Mouse (Mus musculus) lung, adult 2 months (tissue): ENCODE results near the gene Fat3.

Experiments
- CTCF ChIP-seq: fragments of 200-500 bp; IDR thresholded peaks from 2 replicates; pipeline ENCODE4 v1.5.1; 2011; ENCODE audit warnings: mild to moderate bottlenecking, low read length, control low read depth; ENCODE audit not compliant: insufficient read depth
- POLR2A ChIP-seq: fragments of 200-500 bp; IDR thresholded peaks from 2 replicates; pipeline ENCODE4 v1.6.1; 2011; ENCODE audit warnings: low read depth, mild to moderate bottlenecking, control low read depth, low read length, borderline replicate concordance; ENCODE audit errors: extremely low read depth

GRCm38 (mm10) chr9:16305396-16306086, 195.5 kb downstream of the Fat3 start:
- TF ChIP-seq CTCF (no peak), POLR2A (no peak)
